Mouse (Mus musculus) embryo, embryonic 10.5 days (tissue): Measurements from ENCODE around the gene Mettl6.

Source experiments
- DNase-seq: peaks from one replicate; pipeline ENCODE4 v3.0.0-alpha.2; 2015; ENCODE audit warnings: low spot score

The Mettl6 gene

GRCm38 (mm10) chr14:31432424-31432823 lies 62.4 kb downstream of the Mettl6 start:
- no peak for DNase-seq

GRCm38 (mm10) chr14:31431789-31432330 lies 63.0 kb downstream of the Mettl6 start:
- DNase-seq: no peak

- no peak for DNase-seq
Measured at GRCm38 (mm10) chr14:31429004-31429395, 65.8 kb downstream of the Mettl6 start.

- DNase-seq: no peak
Measured at GRCm38 (mm10) chr14:31428211-31429003, 66.4 kb downstream of the Mettl6 start.
